Mouse (Mus musculus) brown adipose tissue, adult 24 weeks (tissue): ENCODE data around the gene Cd99l2. TPM values are rescaled to one million over a fixed set of nuclear protein-coding genes. Genes with fewer than 3 reads are reported as not detected.

Experiments
- H3K27ac ChIP-seq: fragments of 200-500 bp; replicated peaks from 2 replicates; pipeline ENCODE4 v1.5.1; 2012; ENCODE audit warnings: low read depth, mild to moderate bottlenecking, low read length
- H3K4me1 ChIP-seq: fragments of 200-500 bp; 2 replicates; pipeline ENCODE4 v1.6.1; 2012; ENCODE audit warnings: low read length, mixed read lengths; ENCODE audit not compliant: control insufficient read depth, insufficient read depth, insufficient read length
- H3K4me3 ChIP-seq: fragments of 200-500 bp; 2 replicates; pipeline ENCODE4 v1.5.1; 2012; ENCODE audit warnings: low read depth, mild to moderate bottlenecking, low read length, moderate library complexity; ENCODE audit not compliant: insufficient read depth
- polyA plus RNA-seq: library from polyadenylated mRNA; stranded (reverse); fragments of >200 nt; gene quantifications from 2 replicates; pipeline ENCODE4 v1.2.4, GENCODE M21; 2012; ENCODE audit not compliant: missing spikeins, insufficient read depth, insufficient read length

Cd99l2 gene
- polyA plus RNA-seq, 1 experiment = 51.5 TPM

- Histone ChIP-seq H3K27ac (no peak overlapping the region), H3K4me1 (peaks cover 2% of the 10 kb centered on the region; the same call in 1 of the 2 replicates), H3K4me3 (no peak overlapping the region)
Observed at GRCm38 (mm10) chrX:71489353-71489752, 3.3 kb downstream of the Cd99l2 start.

DNA sequence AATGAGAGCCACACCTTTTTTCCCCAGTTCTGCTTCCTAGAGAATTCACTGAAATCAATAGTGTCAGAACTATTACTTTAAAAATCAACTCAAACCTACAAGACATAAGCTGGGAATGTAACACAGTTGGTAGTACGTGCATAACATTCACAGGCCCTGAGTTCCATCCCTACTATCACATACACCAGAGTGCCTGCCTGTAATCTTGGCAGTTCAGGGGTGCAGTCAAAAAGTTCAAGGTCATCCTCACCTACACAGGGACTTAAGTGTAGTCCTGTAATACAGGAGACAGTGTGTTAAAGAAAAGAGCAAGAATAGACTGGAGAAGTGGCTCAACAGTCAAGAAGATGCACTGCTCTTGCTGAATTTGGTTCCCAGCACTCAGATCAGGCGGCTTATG is 10.4 kb downstream of the Cd99l2 start:
- H3K4me1 ChIP-seq = no peaks in the 10 kb centered on the region
- H3K27ac ChIP-seq = no peak overlapping the region
- H3K4me3 ChIP-seq = no peak overlapping the region

GRCm38 (mm10) chrX:71475992-71476391 is 16.7 kb downstream of the Cd99l2 start:
- Histone ChIP-seq H3K4me1 (peaks cover 4% of the 10 kb centered on the region; the same call in 1 of the 2 replicates), H3K27ac (no peak overlapping the region), H3K4me3 (no peak overlapping the region)

GRCm38 (mm10) chrX:71475497-71475896 is 17.2 kb downstream of the Cd99l2 start:
- H3K4me3 ChIP-seq = no peak overlapping the region

GRCm38 (mm10) chrX:71475084-71475483 is 17.6 kb downstream of the Cd99l2 start:
- no peak overlapping the region for H3K27ac ChIP-seq
- H3K4me1 ChIP-seq = peaks cover 4% of the 10 kb centered on the region; the same call in 1 of the 2 replicates
- no peak overlapping the region for H3K4me3 ChIP-seq

More at GRCm38 (mm10) chrX:71475497-71475896, 17.2 kb downstream of the Cd99l2 start:
- H3K4me1 ChIP-seq = peaks cover 4% of the 10 kb centered on the region; the same call in 1 of the 2 replicates
- no peak overlapping the region for H3K27ac ChIP-seq

GRCm38 (mm10) chrX:71474296-71474956 is 18.2 kb downstream of the Cd99l2 start:
- Histone ChIP-seq H3K27ac (no peak overlapping the region), H3K4me1 (peaks cover 4% of the 10 kb centered on the region; the same call in 1 of the 2 replicates), H3K4me3 (no peak overlapping the region)

DNA sequence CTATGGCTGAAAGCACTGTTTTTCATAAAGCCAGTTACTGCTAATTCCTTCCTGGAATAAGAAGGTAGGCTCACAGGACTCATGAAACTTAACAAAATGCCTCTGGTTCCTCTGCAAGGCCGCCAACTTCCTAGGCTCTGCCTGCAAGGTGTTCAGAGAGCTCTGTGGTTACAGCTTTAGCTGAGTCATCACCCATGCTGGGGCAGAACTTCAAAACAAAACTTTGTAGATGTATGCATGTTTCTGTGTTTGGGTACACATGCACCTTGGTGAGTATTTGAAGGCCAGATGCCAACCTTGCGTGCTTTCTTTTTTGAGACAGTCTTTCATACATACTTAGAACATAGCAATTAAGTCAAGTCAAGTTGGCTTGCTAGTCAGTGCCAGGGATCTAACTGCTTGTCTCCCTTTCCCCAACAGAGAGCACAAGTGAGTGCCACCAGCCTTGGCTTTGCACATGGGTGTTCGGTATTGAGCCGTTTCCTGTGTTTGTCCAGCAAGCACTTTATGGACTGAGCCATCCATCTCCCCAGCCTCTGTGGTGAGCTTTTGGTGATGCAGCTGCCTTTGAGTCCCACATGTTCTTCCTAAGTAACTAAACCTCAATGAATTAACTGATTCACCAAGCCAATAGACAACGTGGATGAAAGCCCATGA is 23.9 kb downstream of the Cd99l2 start:
- no peak overlapping the region for H3K4me3 ChIP-seq
- H3K4me1 ChIP-seq = no peaks in the 10 kb centered on the region; the same call in 1 of the 2 replicates
- H3K27ac ChIP-seq = no peak overlapping the region

- H3K4me3 ChIP-seq = no peak overlapping the region
- peak overlapping the region; percentile 43; the same call in 1 of the 2 replicates for H3K27ac ChIP-seq
- H3K4me1 ChIP-seq = no peaks in the 10 kb centered on the region; the same call in 1 of the 2 replicates
Observed at GRCm38 (mm10) chrX:71467491-71467890, 25.2 kb downstream of the Cd99l2 start.

DNA sequence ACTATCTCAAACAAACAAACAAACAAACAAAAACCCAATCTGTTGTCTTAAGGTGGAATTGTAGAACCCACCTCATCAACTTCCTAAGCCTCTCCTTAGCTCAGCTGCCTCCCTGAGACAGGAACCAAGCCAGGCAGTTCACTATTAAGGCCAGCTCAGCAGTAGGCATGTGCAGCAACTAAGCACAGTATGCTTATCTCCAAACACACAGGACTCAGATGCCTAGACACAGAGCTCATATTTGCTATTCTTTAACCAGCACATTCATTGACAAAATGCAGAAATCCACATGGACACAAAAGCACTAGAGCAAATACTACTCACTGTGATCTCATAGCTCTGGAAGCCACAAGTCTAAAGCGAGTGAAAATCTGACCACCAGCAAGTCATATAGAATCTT is 27.2 kb downstream of the Cd99l2 start:
- no peak overlapping the region for H3K27ac ChIP-seq
- H3K4me1 ChIP-seq = no peaks in the 10 kb centered on the region; the same call in 1 of the 2 replicates
- H3K4me3 ChIP-seq = no peak overlapping the region

DNA sequence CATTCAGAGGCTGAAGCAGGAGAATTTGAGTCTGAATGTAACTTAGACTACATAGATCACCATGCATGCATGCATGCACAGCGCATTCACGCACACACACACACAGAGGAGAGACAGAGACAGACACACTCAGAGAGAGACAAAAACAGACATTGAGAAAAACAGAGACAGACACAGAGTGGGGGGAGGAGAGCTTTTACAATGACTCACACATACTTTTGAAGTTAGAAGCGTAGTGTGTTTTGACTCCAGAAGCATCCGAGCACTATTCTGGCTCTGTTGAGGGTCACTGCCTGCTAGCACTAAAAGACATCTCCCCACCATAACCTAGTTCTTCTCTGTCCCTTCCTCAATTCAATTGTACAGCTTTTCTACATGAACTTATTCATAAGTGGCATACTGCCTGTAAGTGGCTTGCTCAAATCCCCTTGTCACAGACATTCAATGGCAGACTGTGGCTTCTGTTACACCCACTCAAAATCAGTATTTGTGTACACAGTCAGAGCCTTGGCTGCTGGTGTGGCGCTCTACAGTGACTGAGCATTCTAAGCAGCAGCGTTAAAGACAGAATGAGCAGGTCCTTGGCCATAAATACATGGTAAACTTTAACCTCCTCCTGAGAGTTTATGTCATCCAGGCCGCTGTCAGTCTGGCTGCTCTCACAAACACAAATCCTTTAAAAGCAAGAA is 28.4 kb downstream of the Cd99l2 start:
- H3K4me3 ChIP-seq = no peak overlapping the region
- no peaks in the 10 kb centered on the region; the same call in 1 of the 2 replicates for H3K4me1 ChIP-seq
- no peak overlapping the region; the same call in 1 of the 2 replicates for H3K27ac ChIP-seq

GRCm38 (mm10) chrX:71456078-71456737 is 36.4 kb downstream of the Cd99l2 start:
- no peak overlapping the region for H3K27ac ChIP-seq
- no peak overlapping the region for H3K4me3 ChIP-seq
- H3K4me1 ChIP-seq = no peaks in the 10 kb centered on the region

GRCm38 (mm10) chrX:71442916-71443315 is 49.7 kb downstream of the Cd99l2 start:
- Histone ChIP-seq H3K4me3 (no peak overlapping the region), H3K4me1 (no peaks in the 10 kb centered on the region), H3K27ac (no peak overlapping the region)

DNA sequence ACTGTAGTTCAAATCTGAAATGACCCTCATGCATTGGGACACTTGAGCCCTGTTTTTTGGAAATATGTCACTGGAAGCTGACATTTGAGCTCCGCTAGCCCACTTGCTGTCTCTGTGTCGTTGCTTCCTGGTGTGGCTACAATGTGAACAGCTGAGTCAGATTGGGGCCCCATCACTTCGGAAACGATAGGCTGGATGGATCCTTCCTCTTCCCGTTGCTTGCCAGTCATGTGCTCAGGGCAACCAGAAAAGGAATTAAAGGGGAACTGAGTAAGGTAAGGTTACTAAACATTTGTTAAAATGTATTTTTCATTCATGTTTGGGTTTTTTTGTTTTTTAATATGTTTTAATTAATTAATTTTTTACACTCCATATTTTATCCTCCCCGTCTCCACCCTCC is 53.2 kb downstream of the Cd99l2 start:
- Histone ChIP-seq H3K4me1 (no peaks in the 10 kb centered on the region), H3K4me3 (no peak overlapping the region), H3K27ac (no peak overlapping the region)

- Histone ChIP-seq H3K4me1 (no peaks in the 10 kb centered on the region), H3K27ac (no peak overlapping the region), H3K4me3 (no peak overlapping the region)
Observed at GRCm38 (mm10) chrX:71435542-71435941, 57.1 kb downstream of the Cd99l2 start.

GRCm38 (mm10) chrX:71434860-71435259 is 57.8 kb downstream of the Cd99l2 start:
- H3K4me3 ChIP-seq = no peak overlapping the region
- H3K4me1 ChIP-seq = no peaks in the 10 kb centered on the region
- no peak overlapping the region for H3K27ac ChIP-seq
